Mouse (Mus musculus) cortical plate, adult 2 months (tissue): ENCODE measurements around the gene Rnf8.

Experiments
- CTCF ChIP-seq: fragments of 200-500 bp; IDR thresholded peaks from 2 replicates; pipeline ENCODE4 v1.5.1; 2011; ENCODE audit warnings: mild to moderate bottlenecking, control low read depth, low read length; ENCODE audit not compliant: insufficient read depth; ENCODE audit errors: extremely low read depth
- POLR2A ChIP-seq: fragments of 200-500 bp; IDR thresholded peaks from 2 replicates; pipeline ENCODE4 v1.6.1; 2011; ENCODE audit warnings: mild to moderate bottlenecking, low read length, control low read depth; ENCODE audit not compliant: insufficient read depth; ENCODE audit errors: extremely low read depth

DNA sequence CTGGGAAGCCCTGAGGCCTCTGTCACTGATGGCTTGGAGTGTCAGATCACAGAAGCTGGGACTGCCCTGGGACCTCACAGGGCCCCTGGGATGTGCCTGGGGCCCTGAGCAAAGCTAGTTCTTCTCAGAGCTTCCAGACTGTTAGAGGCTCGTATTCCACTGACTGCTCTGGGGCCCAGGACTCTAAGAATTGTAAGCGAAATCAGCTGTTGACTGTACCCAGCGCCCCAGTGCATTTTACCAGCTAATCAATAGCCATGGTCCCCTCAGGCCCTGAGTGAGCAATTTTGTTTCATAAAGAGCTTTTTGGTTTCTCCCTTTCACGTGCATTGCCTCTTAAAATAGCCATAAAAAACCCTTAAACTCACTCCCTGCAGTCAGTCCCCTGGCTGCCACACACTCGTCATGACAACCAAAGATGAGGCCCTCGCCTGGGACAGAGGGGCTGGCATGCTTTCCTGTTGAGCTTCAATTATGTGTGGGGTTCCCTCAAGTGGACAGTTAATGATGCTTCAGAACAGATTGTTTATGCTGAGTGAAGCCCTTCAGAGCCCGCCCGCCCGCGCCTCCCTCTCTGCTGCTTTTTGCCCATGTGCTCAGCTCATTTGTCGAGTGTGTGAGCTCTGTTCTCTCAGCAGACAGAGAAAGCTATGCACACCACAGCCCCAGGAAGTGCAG lies 25.2 kb upstream of the Rnf8 start:
- TF ChIP-seq CTCF (no peak), POLR2A (no peak)
